Mouse (Mus musculus): ENCODE measurements around the gene Ppil6. TPM values are rescaled to one million over a fixed set of nuclear protein-coding genes. Genes with fewer than 3 reads are reported as not detected.
A peak's percentile ranks its signal among the peaks of the same experiment; 100 is the strongest.

The Ppil6 gene
- polyA plus RNA-seq, 1 experiment from 2014 or later = 0.20 TPM

GRCm38 (mm10) chr10:41479961-41480360 lies 10.3 kb upstream of the Ppil6 start:
- H3K4me3 ChIP-seq (replicated peaks) = no peak overlapping the region

DNA sequence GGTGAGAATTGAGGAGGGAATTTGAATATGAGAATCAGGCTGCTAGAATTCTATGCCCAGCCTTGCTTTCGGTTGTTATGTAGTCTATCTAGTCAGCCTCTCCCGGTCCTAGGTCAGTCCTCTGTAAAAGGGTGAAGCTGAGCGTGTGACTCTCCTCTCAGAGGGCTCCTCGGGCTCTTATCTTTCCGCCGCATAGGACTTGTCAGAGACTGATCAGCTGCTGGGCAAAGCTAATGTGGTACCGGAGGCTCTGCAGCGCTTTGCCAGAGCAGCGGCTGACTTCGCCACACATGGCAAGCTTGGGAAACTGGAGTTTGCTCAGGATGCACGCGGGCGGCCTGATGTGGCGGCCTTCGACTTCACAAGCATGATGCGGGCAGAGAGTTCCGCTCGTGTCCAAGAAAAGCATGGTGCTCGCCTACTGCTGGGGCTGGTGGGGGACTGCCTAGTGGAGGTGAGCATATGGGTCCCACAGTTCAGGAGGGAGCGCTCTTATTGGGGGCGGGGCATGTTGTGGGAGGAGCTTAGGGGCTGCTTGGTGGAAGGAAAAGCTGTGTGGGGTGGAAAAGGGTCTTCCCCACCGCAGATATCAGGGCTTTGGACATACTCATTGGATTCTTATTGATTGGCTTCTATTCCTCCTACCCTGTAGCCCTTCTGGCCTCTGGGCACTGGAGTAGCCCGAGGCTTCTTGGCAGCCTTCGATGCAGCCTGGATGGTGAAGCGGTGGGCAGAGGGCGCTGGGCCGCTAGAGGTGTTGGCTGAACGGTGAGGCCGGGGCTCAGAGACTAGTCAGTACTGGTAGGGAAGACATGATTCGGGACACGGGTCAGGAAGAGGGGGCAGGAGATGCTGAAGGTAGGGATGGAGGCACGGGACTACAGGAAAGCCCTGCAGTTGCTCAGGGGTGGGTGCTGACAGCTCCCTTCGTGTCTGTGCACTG lies 9.0 kb upstream of the Ppil6 start:
- WGBS (ENCODE audit: insufficient replicate concordance) = 44% methylated on average over 33 of the region's 33 CpGs
- Histone ChIP-seq H3K9me3 (replicated peaks) (no peaks in the 10 kb centered on the region), H3K27ac (replicated peaks) (no peak overlapping the region), H3K9ac (no peak overlapping the region), H3K27me3 (peaks cover 36% of the 10 kb centered on the region), H3K4me3 (replicated peaks) (0 out of 2 replicates have a peak overlapping the region, but pooled peaks have one; percentile 10), H3K36me3 (replicated peaks) (0 out of 2 replicates have a peak, but pooled peaks cover 14% of the 10 kb centered on the region), H3K4me1 (replicated peaks) (peaks cover 32% of the 10 kb centered on the region), H3K4me2 (peak overlapping the region; percentile 45)
- ATAC-seq (ENCODE audit: insufficient read depth) = 0 out of 2 replicates have a peak, but pooled peaks have one; percentile 16

More at GRCm38 (mm10) chr10:41479961-41480360, 10.3 kb upstream of the Ppil6 start:
- no peak overlapping the region for H3K9ac ChIP-seq
- H3K36me3 ChIP-seq (replicated peaks) = 0 out of 2 replicates have a peak, but pooled peaks cover 3% of the 10 kb centered on the region
- 76% methylated on average over 3 of the region's 3 CpGs for WGBS (ENCODE audit: insufficient replicate concordance)
- no peak overlapping the region for H3K4me2 ChIP-seq
- H3K27ac ChIP-seq (replicated peaks) = no peak overlapping the region
- ATAC-seq (ENCODE audit: insufficient read depth) = no peak
- peaks cover 41% of the 10 kb centered on the region for H3K27me3 ChIP-seq
- H3K4me1 ChIP-seq (replicated peaks) = peaks cover 44% of the 10 kb centered on the region
- no peaks in the 10 kb centered on the region for H3K9me3 ChIP-seq (replicated peaks)

DNA sequence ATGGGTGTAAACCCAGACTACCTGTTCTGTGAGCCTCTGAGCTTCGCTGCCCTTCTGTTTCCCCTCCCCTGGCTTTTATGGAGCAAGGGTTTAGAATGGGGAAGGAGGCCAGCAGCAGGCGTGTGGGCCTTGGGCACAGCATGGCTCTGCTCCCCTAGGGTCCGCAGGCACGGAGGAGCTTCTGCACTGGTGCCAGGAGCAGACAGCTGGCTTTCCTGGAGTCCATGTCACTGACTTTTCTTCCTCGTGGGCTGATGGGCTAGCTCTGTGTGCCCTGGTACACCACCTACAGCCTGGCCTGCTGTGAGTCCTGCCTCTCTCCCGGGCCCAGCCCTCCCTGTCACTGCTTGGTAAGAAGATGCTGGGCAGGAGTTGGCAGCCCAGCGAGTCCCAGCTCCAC lies 7.8 kb upstream of the Ppil6 start:
- Histone ChIP-seq H3K9ac (no peak overlapping the region), H3K27ac (replicated peaks) (no peak overlapping the region), H3K27me3 (peaks cover 24% of the 10 kb centered on the region), H3K36me3 (replicated peaks) (0 out of 2 replicates have a peak, but pooled peaks cover 20% of the 10 kb centered on the region), H3K4me3 (replicated peaks) (no peak overlapping the region), H3K4me2 (no peak overlapping the region), H3K9me3 (replicated peaks) (no peaks in the 10 kb centered on the region), H3K4me1 (replicated peaks) (peaks cover 19% of the 10 kb centered on the region)
- no peak for ATAC-seq (ENCODE audit: insufficient read depth)
- WGBS (ENCODE audit: insufficient replicate concordance) = 69% methylated on average over 7 of the region's 7 CpGs

- H3K36me3 ChIP-seq (replicated peaks) = 0 out of 2 replicates have a peak, but pooled peaks cover 20% of the 10 kb centered on the region
- peaks cover 30% of the 10 kb centered on the region for H3K27me3 ChIP-seq
- no peak overlapping the region for H3K9ac ChIP-seq
- no peak overlapping the region for H3K27ac ChIP-seq (replicated peaks)
- H3K4me1 ChIP-seq (replicated peaks) = peaks cover 34% of the 10 kb centered on the region
- no peaks in the 10 kb centered on the region for H3K9me3 ChIP-seq (replicated peaks)
- H3K4me2 ChIP-seq = no peak overlapping the region
- no peak overlapping the region for H3K4me3 ChIP-seq (replicated peaks)
- ATAC-seq (ENCODE audit: insufficient read depth) = no peak
- 81% methylated on average over 16 of the region's 16 CpGs for WGBS (ENCODE audit: insufficient replicate concordance)
Observed at GRCm38 (mm10) chr10:41485778-41486177, 4.5 kb upstream of the Ppil6 start.

DNA sequence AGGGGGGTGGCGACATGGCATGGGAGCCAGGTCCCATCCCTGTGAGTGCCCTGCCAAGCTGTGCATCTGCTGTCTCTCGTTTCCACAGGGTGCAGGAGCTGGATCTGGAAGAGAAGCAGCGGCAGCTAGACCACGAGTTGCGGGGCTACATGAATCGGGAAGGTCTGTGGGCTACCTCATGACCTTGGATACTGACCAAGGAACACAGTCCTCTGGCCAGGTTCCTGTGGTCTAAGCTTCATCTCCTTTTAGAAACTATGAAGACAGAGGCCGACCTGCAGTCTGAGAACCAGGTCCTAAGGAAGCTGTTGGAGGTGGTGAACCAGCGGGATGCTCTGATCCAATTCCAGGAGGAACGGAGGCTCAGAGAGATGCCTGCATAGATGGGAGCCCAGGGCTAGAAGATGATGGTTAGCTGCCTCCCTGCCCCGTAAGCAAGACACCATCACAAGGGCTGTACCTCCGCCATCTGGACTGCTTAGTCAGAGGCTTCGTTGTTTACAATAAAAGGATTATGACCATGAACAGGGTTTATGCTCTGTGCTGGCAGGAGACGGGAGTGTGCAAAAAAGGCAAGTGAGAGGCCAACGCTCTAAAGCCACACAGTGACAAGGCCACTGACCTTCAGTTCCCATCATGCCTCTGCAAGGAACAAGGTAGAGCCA lies 3.6 kb upstream of the Ppil6 start:
- WGBS (ENCODE audit: insufficient replicate concordance) = 73% methylated on average over 14 of the region's 14 CpGs
- Histone ChIP-seq H3K36me3 (replicated peaks) (0 out of 2 replicates have a peak, but pooled peaks cover 20% of the 10 kb centered on the region), H3K4me3 (replicated peaks) (no peak overlapping the region), H3K9me3 (replicated peaks) (no peaks in the 10 kb centered on the region), H3K4me2 (no peak overlapping the region), H3K4me1 (replicated peaks) (peaks cover 25% of the 10 kb centered on the region), H3K9ac (no peak overlapping the region), H3K27me3 (peaks cover 37% of the 10 kb centered on the region), H3K27ac (replicated peaks) (no peak overlapping the region)
- ATAC-seq (ENCODE audit: insufficient read depth) = no peak

DNA sequence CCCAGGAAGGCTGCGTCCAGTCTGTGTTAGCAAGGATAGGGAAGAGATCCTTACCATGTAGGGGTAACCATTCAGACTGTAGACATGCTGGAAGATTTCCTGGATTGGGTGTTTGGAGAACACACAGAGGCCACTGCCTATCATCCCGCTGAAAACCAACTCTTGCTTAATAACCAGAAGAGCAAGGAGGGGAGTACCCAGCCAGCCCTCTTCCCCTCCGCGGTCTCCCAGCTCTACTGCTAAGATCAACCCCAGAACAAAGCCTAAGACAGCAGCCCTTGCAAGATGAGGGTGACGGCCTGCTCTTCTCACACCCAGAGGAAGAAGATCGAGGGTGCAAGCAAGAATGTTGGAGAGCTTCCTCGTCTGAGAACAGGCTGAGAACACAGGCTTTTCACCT lies 1.4 kb upstream of the Ppil6 start:
- H3K9me3 ChIP-seq (replicated peaks) = no peaks in the 10 kb centered on the region
- 29% methylated on average over 7 of the region's 7 CpGs for WGBS (ENCODE audit: insufficient replicate concordance)

GRCm38 (mm10) chr10:41489294-41489693 lies 945 bp upstream of the Ppil6 start:
- ATAC-seq (ENCODE audit: insufficient read depth) = 0 out of 2 replicates have a peak, but pooled peaks have one; percentile 25
- Histone ChIP-seq H3K4me2 (peak overlapping the region; percentile 99), H3K4me3 (replicated peaks) (peak overlapping the region; percentile 65), H3K27ac (replicated peaks) (no peak overlapping the region; the same call in 1 of the 2 replicates), H3K9ac (peak overlapping the region; percentile 55; the same call in 1 of the 2 replicates), H3K9me3 (replicated peaks) (no peaks in the 10 kb centered on the region), H3K27me3 (peaks cover 39% of the 10 kb centered on the region), H3K36me3 (replicated peaks) (0 out of 2 replicates have a peak, but pooled peaks cover 20% of the 10 kb centered on the region), H3K4me1 (replicated peaks) (peaks cover 24% of the 10 kb centered on the region)
- whole genome bisulfite sequencing (ENCODE audit: insufficient replicate concordance) = 48% methylated on average over 8 of the region's 8 CpGs

More for the DNA sequence above, 1.4 kb upstream of the Ppil6 start:
- Histone ChIP-seq H3K27ac (replicated peaks) (no peak overlapping the region), H3K4me3 (replicated peaks) (peak overlapping the region; percentile 65), H3K27me3 (peaks cover 39% of the 10 kb centered on the region), H3K9ac (no peak overlapping the region), H3K36me3 (replicated peaks) (0 out of 2 replicates have a peak, but pooled peaks cover 20% of the 10 kb centered on the region), H3K4me2 (peak overlapping the region; percentile 99), H3K4me1 (replicated peaks) (peaks cover 24% of the 10 kb centered on the region)
- ATAC-seq (ENCODE audit: insufficient read depth) = no peak

DNA sequence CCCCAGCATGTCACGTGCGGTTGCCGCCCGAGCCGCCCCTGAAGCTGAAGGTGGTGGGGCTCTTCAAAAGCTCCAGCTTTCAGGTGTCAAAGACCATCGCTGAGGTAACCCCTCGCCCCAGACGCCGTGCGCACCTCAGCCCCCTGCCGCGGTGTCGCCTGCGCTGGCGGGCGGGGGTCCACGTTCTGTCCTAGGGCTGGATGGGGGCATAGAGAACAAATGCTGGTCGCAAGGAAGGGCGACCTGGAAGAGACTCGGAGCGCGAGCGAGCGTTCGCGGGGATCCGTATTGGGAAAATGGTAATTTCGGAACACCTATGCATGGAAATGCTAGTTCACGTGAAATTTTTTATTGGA lies 257 bp downstream of the Ppil6 start:
- H3K27me3 ChIP-seq = peaks cover 39% of the 10 kb centered on the region
- under 1% methylated on average over 29 of the region's 29 CpGs for WGBS (ENCODE audit: insufficient replicate concordance)
- peak overlapping the region; percentile 55 for H3K9ac ChIP-seq
- H3K4me3 ChIP-seq (replicated peaks) = peak overlapping the region; percentile 65
- H3K9me3 ChIP-seq (replicated peaks) = no peaks in the 10 kb centered on the region
- H3K27ac ChIP-seq (replicated peaks) = no peak overlapping the region
- peaks cover 24% of the 10 kb centered on the region for H3K4me1 ChIP-seq (replicated peaks)
- 0 out of 2 replicates have a peak, but pooled peaks cover 13% of the 10 kb centered on the region for H3K36me3 ChIP-seq (replicated peaks)
- no peak for ATAC-seq (ENCODE audit: insufficient read depth)
- H3K4me2 ChIP-seq = peak overlapping the region; percentile 99

DNA sequence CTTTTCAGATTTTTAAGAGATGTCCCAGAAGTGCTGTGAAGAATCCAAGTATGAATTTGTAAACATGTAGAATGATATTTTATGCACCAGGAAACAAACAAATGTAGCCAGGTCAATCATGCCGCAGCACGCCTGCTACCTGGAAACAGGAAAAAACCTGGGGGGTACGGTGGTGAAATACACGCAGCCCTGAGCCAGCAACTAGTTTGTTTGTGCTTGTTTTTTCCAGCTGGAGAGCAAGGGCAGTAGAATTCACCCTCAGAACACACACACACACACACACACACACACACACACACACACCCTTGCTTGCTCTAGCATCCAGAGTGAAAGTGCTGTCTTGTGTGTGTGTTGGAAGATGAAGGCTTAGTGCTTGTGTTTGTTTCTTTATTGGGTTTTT lies 872 bp downstream of the Ppil6 start:
- WGBS (ENCODE audit: insufficient replicate concordance) = 26% methylated on average over 4 of the region's 4 CpGs
- no peaks in the 10 kb centered on the region for H3K9me3 ChIP-seq (replicated peaks)

DNA sequence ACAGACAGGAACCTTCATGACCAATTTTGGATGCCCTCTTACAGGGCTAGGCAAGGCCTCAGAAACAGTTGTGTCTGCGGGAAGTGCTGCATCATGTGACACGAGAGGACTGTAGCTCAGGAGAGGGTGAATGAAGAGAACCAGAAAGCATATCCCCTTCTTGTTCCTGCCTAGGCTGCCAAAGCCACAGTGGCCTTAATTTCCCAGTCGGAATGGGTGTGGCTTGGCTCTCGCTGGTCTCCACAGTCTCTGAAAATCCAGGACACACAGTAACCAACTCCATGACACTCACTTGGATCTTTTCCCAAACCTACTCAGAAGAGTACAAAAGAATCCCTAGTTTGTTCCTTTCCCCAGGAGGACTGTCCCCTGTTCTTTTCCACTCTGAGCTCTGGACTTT lies 10.7 kb downstream of the Ppil6 start:
- 65% methylated on average over 4 of the region's 4 CpGs for WGBS (ENCODE audit: insufficient replicate concordance)
- H3K36me3 ChIP-seq (replicated peaks) = no peaks in the 10 kb centered on the region
- no peak overlapping the region for H3K27ac ChIP-seq (replicated peaks)
- H3K9ac ChIP-seq = no peak overlapping the region
- H3K4me2 ChIP-seq = no peak overlapping the region
- H3K9me3 ChIP-seq (replicated peaks) = no peaks in the 10 kb centered on the region
- no peaks in the 10 kb centered on the region for H3K4me1 ChIP-seq (replicated peaks)
- no peak overlapping the region for H3K4me3 ChIP-seq (replicated peaks)
- no peak for ATAC-seq (ENCODE audit: insufficient read depth)
- no peaks in the 10 kb centered on the region for H3K27me3 ChIP-seq

More for the DNA sequence above, 872 bp downstream of the Ppil6 start:
- Histone ChIP-seq H3K4me3 (replicated peaks) (no peak overlapping the region), H3K36me3 (replicated peaks) (0 out of 2 replicates have a peak, but pooled peaks cover 7% of the 10 kb centered on the region), H3K27me3 (peaks cover 39% of the 10 kb centered on the region), H3K9ac (no peak overlapping the region), H3K27ac (replicated peaks) (no peak overlapping the region), H3K4me2 (peak overlapping the region; percentile 99; the same call in 1 of the 2 replicates), H3K4me1 (replicated peaks) (peaks cover 24% of the 10 kb centered on the region)
- ATAC-seq (ENCODE audit: insufficient read depth) = no peak

DNA sequence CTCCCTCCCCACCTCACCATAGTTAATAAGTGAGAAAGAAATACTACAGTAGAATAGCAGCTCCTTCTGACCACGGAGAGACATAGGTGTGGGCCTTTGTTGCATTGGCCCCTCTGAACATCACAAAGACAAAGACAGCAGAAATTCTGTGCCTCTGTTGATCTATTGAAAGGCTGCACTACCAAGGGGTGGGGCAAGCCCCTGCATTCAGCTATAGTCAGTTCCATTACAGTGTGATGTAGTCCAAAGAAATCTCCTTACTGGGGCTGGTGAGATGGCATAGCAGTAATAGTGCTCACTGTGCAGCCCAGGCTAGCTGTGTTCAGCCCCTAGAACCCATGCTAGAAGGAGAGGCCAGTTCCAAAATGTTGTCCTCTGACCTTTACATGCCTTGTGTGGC lies 14.8 kb downstream of the Ppil6 start:
- H3K36me3 ChIP-seq (replicated peaks) = no peaks in the 10 kb centered on the region
- H3K9me3 ChIP-seq (replicated peaks) = no peaks in the 10 kb centered on the region
- no peak overlapping the region for H3K4me3 ChIP-seq (replicated peaks)
- WGBS (ENCODE audit: insufficient replicate concordance) = 86% methylated on average over 1 of the region's 1 CpGs
- no peaks in the 10 kb centered on the region for H3K4me1 ChIP-seq (replicated peaks)
- H3K9ac ChIP-seq = no peak overlapping the region
- H3K27ac ChIP-seq (replicated peaks) = no peak overlapping the region
- ATAC-seq (ENCODE audit: insufficient read depth) = no peak
- H3K27me3 ChIP-seq = no peaks in the 10 kb centered on the region
- H3K4me2 ChIP-seq = no peak overlapping the region
